Mouse (Mus musculus): ENCODE measurements at regions not wholly inside any gene's neighbourhood (a gene's known extent, or its start where the extent isn't known, plus 50 kb on each side); places are given as distances from the start of the nearest gene placed in this dataset.

DNA sequence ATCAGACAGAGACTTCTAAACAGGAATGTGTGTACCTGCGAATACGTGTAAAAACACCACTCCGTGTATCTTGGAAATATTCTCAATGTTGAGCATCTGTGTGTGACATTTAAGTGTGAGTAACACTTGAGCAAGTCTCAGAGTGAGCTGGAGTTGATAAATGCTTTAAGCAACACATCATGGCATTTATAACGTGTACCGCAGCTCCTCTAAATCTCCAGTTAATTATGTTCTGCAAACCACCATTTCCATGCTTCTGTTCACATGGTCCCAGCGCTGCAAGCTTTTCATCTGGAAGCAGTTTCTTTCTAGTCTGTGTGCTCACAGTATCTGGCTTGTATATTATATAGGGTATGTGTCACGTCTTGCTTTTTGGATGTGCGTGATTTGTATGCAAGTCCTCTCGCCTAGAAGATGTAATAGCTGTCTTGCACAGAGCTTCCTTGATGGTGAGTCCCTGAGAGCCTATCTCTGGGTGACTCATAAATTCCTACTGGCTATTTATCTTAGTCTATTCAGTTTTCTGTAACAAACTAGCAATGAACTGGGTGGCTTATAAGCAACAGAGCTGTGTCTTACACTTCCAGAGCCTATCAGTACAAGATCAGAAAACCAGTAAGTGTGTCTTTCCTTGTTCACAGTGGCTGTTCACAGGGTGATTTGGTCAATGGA is 153.7 kb upstream of the Plppr1 start:
- no peak for TF ChIP-seq POLR2A (IDR thresholded peaks at IDR 0.05; ENCODE audit: low read depth, low read length)
- no peak for TF ChIP-seq CTCF (IDR thresholded peaks at IDR 0.05; ENCODE audit: extremely low read depth, insufficient read depth, insufficient read length, insufficient replicate concordance)

Measured in spleen, adult 2 months (tissue).